Mouse (Mus musculus) heart, postnatal 0 days (tissue): ENCODE measurements at regions not wholly inside any gene's neighbourhood (a gene's known extent, or its start where the extent isn't known, plus 50 kb on each side); places are given as distances from the start of the nearest gene placed in this dataset.

Experiments used
- ATAC-seq: fragments of 200-750 bp; cut with Nextera tagmentation; 2 replicates; pipeline ENCODE4 v1.8.0; 2017; ENCODE audit warnings: low read depth, moderate number of reproducible peaks, moderate library complexity; ENCODE audit not compliant: insufficient read depth
- DNase-seq: peaks from one replicate; pipeline ENCODE4 v3.0.0-alpha.2; 2016; ENCODE audit warnings: low spot score
- H3K27ac ChIP-seq: fragments of 300-500 bp; sonication (generic); 2 replicates; pipeline ENCODE4 v1.5.1; 2014; ENCODE audit warnings: low read depth, mild to moderate bottlenecking
- H3K27me3 ChIP-seq: fragments of 300-500 bp; sonication (generic); 2 replicates; pipeline ENCODE4 v1.6.1; 2014; ENCODE audit warnings: low read length, mixed read lengths; ENCODE audit not compliant: control insufficient read depth, insufficient read depth
- H3K36me3 ChIP-seq: fragments of 300-500 bp; sonication (generic); replicated peaks from 2 replicates; pipeline ENCODE4 v1.6.1; 2014; ENCODE audit warnings: low read length, mixed read lengths; ENCODE audit not compliant: control insufficient read depth, insufficient read depth
- H3K4me1 ChIP-seq: fragments of 300-500 bp; sonication (generic); 2 replicates; pipeline ENCODE4 v1.6.1; 2014; ENCODE audit warnings: antibody characterized with exemption; ENCODE audit not compliant: control insufficient read depth, insufficient read depth
- H3K4me2 ChIP-seq: fragments of 300-500 bp; sonication (generic); 2 replicates; pipeline ENCODE4 v1.6.1; 2014; ENCODE audit warnings: low read depth, mild to moderate bottlenecking, low read length, moderate library complexity
- H3K4me3 ChIP-seq: fragments of 300-500 bp; sonication (generic); 2 replicates; pipeline ENCODE4 v1.5.1; 2014; ENCODE audit warnings: low read depth, low read length
- H3K9ac ChIP-seq: fragments of 300-500 bp; sonication (generic); replicated peaks from 2 replicates; pipeline ENCODE4 v1.6.1; 2014; ENCODE audit warnings: low read depth, low read length, mixed read lengths
- H3K9me3 ChIP-seq: fragments of 300-500 bp; sonication (generic); replicated peaks from 2 replicates; pipeline ENCODE4 v1.6.1; 2016; ENCODE audit warnings: low read length; ENCODE audit not compliant: control insufficient read depth
- CTCF ChIP-seq: IDR thresholded peaks from 2 replicates; pipeline ENCODE4 v1.5.1; 2016; ENCODE audit warnings: antibody characterized with exemption, control low read depth, low read depth
- EP300 ChIP-seq: IDR thresholded peaks from 2 replicates; pipeline ENCODE4 v1.6.1; 2016; ENCODE audit warnings: antibody characterized with exemption, low read depth
- WGBS: fragments of 180-500 bp; shearing (Covaris S2); extraction: QIAGEN DNeasy Blood & Tissue Kit; methylation state at CpG from one replicate; pipeline ENCODE4 v1.1.7; 2014; 5-methylcytosine and 5-hydroxymethylcytosine counted together

GRCm38 (mm10) chr5:46033008-46033676 lies 175.7 kb upstream of the Lcorl start:
- H3K4me1 ChIP-seq: peaks cover 9% of the 10 kb centered on the region; the same call in 1 of the 2 replicates
- H3K9ac ChIP-seq: no peak overlapping the region
- WGBS: 12% methylated on average over 8 of the region's 8 CpGs
- no peaks in the 10 kb centered on the region for H3K9me3 ChIP-seq
- H3K36me3 ChIP-seq: no peaks in the 10 kb centered on the region
- no peaks in the 10 kb centered on the region for H3K27me3 ChIP-seq
- DNase-seq: peak; percentile 51
- peak overlapping the region; percentile 14 for H3K4me3 ChIP-seq
- H3K27ac ChIP-seq: no peak overlapping the region
- peak overlapping the region; percentile 47 for H3K4me2 ChIP-seq
- peak; percentile 79; the same call in 1 of the 2 replicates for ATAC-seq
- TF ChIP-seq CTCF (no peak), EP300 (no peak)

GRCm38 (mm10) chr5:46032206-46032605 lies 174.8 kb upstream of the Lcorl start:
- 71% methylated on average over 2 of the region's 2 CpGs for WGBS
- ATAC-seq (no peak), DNase-seq (no peak)
- Histone ChIP-seq H3K36me3 (no peaks in the 10 kb centered on the region), H3K4me1 (peaks cover 9% of the 10 kb centered on the region; the same call in 1 of the 2 replicates), H3K9ac (no peak overlapping the region), H3K4me3 (no peak overlapping the region), H3K27me3 (no peaks in the 10 kb centered on the region), H3K4me2 (no peak overlapping the region), H3K9me3 (no peaks in the 10 kb centered on the region), H3K27ac (no peak overlapping the region)
- TF ChIP-seq CTCF (no peak), EP300 (no peak)

- WGBS: 27% methylated on average over 3 of the region's 3 CpGs
- Histone ChIP-seq H3K9ac (no peak overlapping the region), H3K4me1 (no peaks in the 10 kb centered on the region), H3K27me3 (no peaks in the 10 kb centered on the region), H3K36me3 (no peaks in the 10 kb centered on the region), H3K9me3 (no peaks in the 10 kb centered on the region), H3K27ac (no peak overlapping the region), H3K4me3 (no peak overlapping the region), H3K4me2 (no peak overlapping the region)
- no peak for DNase-seq
- no peak for ATAC-seq
- TF ChIP-seq CTCF (no peak), EP300 (no peak)
Measured at GRCm38 (mm10) chr5:46024138-46024537, 166.7 kb upstream of the Lcorl start.

GRCm38 (mm10) chr5:46023456-46023855 lies 166.0 kb upstream of the Lcorl start:
- 75% methylated on average over 6 of the region's 6 CpGs for WGBS
- H3K4me1 ChIP-seq: no peaks in the 10 kb centered on the region

GRCm38 (mm10) chr5:46022047-46022422 lies 164.6 kb upstream of the Lcorl start:
- no peak for ATAC-seq
- 90% methylated on average over 7 of the region's 7 CpGs for WGBS
- no peaks in the 10 kb centered on the region for H3K9me3 ChIP-seq

More at GRCm38 (mm10) chr5:46023456-46023855, 166.0 kb upstream of the Lcorl start:
- no peak for ATAC-seq
- no peak overlapping the region for H3K4me2 ChIP-seq
- no peaks in the 10 kb centered on the region for H3K9me3 ChIP-seq
- H3K27me3 ChIP-seq: no peaks in the 10 kb centered on the region
- no peak for DNase-seq
- H3K36me3 ChIP-seq: no peaks in the 10 kb centered on the region
- H3K9ac ChIP-seq: no peak overlapping the region
- no peak overlapping the region for H3K27ac ChIP-seq
- H3K4me3 ChIP-seq: no peak overlapping the region
- no peak for TF ChIP-seq CTCF

More at GRCm38 (mm10) chr5:46022047-46022422, 164.6 kb upstream of the Lcorl start:
- DNase-seq: no peak
- TF ChIP-seq EP300 (no peak), CTCF (no peak)
- H3K36me3 ChIP-seq: no peaks in the 10 kb centered on the region
- H3K27ac ChIP-seq: no peak overlapping the region
- H3K4me3 ChIP-seq: no peak overlapping the region
- H3K9ac ChIP-seq: no peak overlapping the region
- H3K27me3 ChIP-seq: no peaks in the 10 kb centered on the region
- H3K4me1 ChIP-seq: no peaks in the 10 kb centered on the region
- H3K4me2 ChIP-seq: no peak overlapping the region
